Mouse (Mus musculus) heart, postnatal 36 days (tissue): ENCODE measurements around the gene 2310061I04Rik. TPM values are rescaled to one million over a fixed set of nuclear protein-coding genes. Genes with fewer than 3 reads are reported as not detected.

Source experiments
- DNase-seq, 2 experiments: peaks; one replicate each; pipeline ENCODE4 v3.0.0; 2021 to 2022
- intact Hi-C: fragments of 180-260 bp; cut with DNase I; formaldehyde crosslinking; loops from one replicate; pipeline ENCODE4 v1.15.1; 2025
- total RNA-seq, 2 experiments: library from RNA; stranded (reverse); gene quantifications; 2 replicates each; pipeline ENCODE4 v1.2.3; 2021

2310061I04Rik gene
- total RNA-seq, 2 experiments from 2014 or later = 109 to 112 TPM

GRCm38 (mm10) chr17:35873774-35874519, 23.3 kb downstream of the 2310061I04Rik start:
- DNase-seq = peak; percentile 93
- intact Hi-C loops = loop anchor here (1.0 to 2.0 kb wide), 2 partner anchors 38 to 135 kb away; no protein-coding TSS in a partner anchor

- DNase-seq = peak; percentile 34 to 47
- intact Hi-C loops = no loop called here
Measured at GRCm38 (mm10) chr17:35870884-35871696, 26.1 kb downstream of the 2310061I04Rik start.

DNA sequence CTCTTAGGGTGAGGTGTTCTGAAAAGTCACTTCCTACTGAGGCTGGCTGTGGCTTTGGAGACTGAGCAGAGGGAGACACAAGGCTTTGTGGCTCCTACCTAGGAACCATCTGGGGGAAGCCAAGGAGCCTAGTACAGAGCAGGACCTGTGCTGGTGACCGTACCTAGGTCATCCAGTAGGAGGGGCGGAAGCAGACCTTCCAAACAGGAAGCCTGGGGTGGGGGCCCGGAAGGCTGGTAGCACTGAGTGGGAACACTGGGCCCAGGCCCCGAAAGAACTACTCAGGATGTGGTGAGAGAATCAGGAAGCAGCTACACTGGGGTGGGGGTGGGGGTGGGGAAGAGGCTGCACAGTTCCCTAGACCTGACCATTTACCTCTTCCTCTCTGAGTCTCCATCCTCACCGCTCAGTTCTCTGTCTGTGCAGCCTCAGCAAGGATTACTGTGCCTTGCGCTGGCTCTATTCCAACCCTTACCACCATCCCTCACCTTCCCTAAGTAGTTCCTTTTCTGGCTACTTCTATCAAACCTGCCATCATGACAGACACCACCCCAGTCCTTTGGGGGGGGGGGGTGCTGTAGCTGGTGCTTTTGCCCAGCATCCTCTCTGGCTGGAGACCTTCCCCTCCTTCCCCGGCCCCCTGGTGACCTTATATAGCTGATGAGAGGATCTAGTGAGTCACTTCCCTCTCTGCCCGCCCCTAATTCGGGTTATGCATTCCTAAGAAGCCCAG, 26.9 kb downstream of the 2310061I04Rik start:
- DNase-seq = peak; percentile 73 to 78
- intact Hi-C loops = no loop called here

DNA sequence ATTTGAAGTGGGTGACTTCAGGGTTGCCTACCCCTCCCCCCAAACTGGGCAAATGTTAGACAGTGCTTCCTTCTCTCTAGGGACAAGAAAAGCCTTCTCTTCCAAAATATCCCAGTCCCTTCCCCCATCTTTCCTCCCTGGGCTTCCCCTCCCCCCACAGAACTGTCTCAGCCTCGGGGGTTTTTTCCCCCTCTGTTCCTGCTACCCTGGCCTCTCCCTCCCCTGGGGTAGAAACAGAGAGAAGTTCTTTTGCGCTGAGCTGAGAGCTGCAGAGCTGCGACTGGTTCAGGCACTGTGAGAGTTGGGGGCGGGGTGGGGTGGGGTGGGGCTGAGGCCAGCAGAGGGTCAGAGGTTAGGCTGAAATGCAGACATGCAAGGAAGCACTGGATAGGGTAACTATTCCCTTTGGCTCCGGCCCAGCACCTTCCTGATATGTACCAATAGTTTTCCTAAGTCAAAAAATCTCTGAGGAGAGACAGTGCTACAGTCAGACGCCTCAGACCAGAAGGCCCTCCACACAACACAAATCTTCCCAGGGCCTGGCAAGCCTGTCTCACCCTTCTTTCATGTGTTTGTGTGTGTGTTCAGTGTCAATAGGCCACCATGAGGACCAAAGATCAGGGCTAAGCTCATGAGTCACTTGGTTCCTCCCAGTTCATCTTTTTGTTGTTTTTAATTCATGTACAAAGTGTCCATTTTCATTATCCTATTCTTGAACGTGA, 27.7 kb downstream of the 2310061I04Rik start:
- intact Hi-C loops = no loop called here
- DNase-seq = peak; percentile 55 to 67

DNA sequence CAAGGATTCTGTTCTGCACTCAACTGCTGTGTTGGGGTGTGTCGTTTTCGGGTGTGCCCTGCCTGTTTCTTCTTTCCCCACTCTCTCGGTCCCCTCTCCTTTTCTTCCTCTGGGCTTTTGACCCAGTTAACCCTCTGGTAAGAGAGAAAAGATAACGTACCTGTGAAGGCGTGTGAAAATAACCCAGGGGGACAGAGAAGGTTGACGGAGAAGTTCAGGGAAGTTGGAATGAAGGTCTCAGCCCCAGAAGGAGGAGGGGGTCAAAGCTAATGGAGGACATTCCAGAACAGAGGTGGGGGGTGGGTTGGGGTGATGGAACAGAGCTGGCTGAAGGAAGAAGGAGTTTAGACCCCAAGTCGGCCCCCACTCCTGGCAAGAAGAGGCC, 28.3 kb downstream of the 2310061I04Rik start:
- no peak for DNase-seq
- intact Hi-C loops = no loop called here

DNA sequence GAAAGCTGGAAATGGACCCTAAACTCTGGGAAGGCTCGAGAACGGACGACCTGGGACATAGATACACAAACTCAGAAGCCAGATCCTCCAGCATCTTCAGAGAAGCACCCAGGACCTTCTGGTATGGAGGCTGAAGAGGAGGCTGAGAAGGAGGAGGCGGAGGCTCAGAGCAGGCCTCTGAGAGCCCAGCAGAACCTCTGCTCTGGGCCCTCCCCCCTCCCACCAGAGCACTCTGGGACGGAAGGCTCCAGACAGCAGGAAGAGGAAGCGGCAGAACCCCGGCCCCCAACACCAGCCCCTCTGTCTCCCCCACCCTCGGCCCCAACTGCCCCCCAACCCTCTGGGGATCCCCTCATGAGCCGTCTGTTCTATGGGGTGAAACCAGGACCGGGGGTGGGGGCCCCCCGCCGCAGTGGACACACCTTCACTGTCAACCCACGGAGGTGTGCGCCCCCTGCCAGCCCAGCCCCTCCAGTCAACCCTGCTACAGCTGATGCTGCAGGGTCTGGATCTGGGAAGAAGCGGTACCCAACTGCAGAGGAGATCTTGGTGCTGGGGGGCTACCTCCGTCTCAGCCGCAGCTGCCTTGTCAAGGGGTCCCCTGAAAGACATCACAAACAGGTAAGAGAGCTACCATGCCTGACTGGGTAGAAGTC, 28.9 kb downstream of the 2310061I04Rik start:
- peak; percentile 42 to 62 for DNase-seq
- intact Hi-C loops = no loop called here

DNA sequence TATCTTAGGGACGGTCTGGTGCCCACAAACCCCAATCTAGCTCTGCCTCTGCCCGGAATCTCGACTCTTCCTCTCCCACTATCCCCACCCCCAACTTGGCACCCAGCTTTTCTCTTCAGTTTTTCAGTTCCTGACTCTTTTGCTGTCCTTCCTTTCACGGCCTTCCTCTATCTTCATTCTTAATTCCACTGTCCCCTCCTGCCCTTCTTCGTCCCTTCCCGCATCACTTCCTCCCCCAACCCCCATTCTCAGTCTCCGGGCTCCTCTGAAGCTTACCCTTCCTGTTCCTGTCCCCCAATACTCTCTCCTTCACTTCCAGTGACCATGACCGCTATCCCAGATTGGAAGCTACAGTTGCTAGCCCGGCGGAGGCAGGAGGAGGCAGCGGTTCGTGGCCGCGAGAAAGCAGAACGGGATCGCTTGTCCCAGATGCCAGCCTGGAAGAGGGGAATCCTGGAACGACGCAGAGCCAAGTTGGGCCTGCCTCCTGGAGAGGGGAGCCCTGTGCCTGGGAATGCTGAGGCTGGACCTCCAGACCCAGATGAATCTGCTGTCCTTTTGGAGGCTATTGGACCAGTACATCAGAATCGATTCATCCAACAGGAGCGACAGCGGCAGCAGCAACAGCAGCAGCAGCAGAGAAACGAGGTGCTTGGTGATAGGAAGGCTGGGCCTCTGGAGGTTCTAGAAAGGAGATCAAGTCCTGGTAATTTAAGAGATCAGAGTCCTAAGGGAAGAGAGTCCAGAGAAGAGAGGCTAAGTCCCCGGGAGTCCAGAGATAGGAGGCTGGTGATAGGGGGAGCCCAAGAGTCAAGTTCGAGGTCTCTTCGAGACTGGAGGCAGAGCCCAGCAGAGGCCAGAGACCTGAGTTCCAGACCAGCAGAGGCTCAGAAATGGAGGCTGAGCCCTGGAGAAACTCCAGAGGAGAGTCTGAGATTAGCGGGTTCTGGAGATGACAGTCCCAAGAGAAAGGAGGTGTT, 30.0 kb downstream of the 2310061I04Rik start:
- intact Hi-C loops = loop anchor here (2.0 kb wide), 1 partner anchor 50 kb away; the partner anchor contains the start of genes Mrps18b and Ppp1r10
- DNase-seq = peak; percentile 62 to 68

DNA sequence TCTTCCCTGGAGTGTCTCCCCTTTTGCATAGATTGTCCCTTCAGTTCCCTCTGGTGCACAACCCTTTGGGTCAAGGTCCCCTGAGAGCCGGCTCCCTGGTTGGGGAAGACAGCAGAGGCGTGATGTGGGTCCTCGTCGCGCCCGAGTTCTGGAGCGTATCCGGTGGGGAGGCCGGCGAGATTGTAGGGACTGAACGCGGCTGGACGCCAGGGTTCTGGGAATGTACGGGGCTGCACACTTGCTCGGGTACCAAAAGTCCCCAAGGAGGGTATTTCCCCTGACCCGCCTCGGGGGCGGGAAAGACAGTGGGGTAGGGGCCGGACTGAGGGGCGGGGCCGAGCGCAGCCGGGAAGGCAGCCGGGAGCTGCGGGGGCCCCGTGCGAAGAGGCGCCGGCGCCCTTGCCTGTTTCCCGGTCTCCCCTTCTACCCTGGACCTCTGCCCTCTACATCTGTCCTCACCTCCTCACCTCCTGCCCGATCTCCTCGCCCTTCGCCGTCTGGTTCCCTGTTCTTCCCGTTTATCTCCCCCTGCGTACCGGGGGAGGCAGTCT, 30.9 kb downstream of the 2310061I04Rik start:
- intact Hi-C loops = loop anchor here (2.0 kb wide), 1 partner anchor 50 kb away; the partner anchor contains the start of genes Mrps18b and Ppp1r10
- peak; percentile 80 to 85 for DNase-seq

DNA sequence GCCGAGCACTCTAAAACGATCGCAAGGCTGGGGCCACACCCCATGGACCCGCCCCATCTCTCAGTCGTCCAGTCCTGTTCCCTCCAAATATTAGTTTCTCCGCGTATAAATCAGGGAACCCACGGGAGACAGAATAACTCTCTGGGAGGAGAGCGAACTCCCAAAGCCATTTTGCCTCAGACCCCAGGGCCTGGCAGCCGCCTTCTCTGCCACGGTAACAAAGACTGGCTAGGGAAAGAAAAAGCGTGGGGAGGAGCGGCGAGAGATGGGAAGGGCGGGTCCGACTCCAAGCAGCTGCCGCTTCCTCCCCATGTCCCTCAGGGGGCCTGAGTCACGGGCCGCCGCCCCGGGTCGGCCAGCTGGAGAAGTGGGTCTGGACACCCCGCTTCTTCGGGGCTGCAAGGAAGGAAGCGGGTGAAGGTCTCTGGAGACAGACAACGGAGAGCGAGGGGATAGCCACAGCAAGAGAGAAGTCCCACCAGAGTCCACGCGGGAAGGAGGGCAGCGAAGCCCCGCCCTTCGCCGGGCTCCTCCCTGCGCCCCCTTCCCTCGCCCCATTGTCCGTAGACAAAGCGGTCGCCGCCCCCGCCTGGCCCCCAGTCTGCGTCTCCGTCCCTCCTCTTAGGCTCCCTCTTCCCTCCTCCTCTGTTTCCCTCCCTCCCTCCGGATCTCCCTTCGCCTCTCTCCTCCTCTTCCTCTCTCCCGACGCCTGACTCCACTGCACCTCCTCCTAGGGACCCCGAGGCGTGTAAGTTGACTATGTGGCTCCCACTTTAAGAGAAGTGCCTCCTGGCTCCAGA, 31.6 kb downstream of the 2310061I04Rik start, which contains the start of gene Ppp1r18:
Ppp1r18 (plus strand) TSS at position 113 of the 800 bp plus-strand sequence.
- DNase-seq = peak; percentile 79 to 87
- intact Hi-C loops = loop anchor here (2.0 kb wide), 1 partner anchor 51 kb away; the partner anchor contains the start of genes Mrps18b and Ppp1r10

- no peak for DNase-seq
- intact Hi-C loops = no loop called here
Measured at GRCm38 (mm10) chr17:35864832-35865353, 32.3 kb downstream of the 2310061I04Rik start.

DNA sequence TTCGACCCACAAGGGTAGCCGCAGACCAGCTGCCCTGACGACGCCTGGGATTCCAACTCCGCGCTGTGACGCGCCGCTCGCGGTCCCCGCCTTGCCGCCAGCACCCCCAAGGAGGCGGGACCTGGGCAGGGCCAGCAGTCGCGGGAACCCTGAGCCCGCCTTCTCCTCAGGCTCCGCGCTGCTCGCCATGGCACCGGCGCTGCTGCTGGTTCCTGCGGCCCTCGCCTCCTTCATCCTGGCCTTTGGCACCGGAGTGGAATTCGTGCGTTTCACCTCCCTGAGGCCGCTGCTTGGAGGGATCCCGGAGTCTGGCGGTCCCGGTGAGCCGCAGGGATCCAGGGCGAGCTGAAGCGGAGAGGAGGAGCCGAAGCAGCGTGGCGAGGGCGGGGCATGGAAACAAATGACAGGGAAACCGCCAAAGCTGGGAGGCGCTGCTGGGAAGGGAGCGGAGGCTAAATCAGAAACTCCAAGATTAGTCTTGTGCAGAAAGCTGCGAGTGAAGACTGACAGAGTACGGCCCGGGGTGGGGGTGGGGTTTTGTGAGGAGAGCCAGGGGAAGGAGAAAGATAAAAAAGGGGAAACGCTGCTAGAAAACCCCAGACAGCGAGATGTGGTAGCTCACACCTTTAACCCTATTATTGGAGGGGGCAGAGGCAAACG, 35.9 kb downstream of the 2310061I04Rik start, which contains the start of gene Nrm:
Nrm (plus strand) TSS at position 121 of the 660 bp plus-strand sequence.
- intact Hi-C loops = loop anchor here (2.0 kb wide), 1 partner anchor 19 kb away; no protein-coding TSS in a partner anchor
- DNase-seq = peak; percentile 91 to 98

GRCm38 (mm10) chr17:35860831-35861197, 36.4 kb downstream of the 2310061I04Rik start:
- intact Hi-C loops = loop anchor here (2.0 kb wide), 1 partner anchor 18 kb away; no protein-coding TSS in a partner anchor

DNA sequence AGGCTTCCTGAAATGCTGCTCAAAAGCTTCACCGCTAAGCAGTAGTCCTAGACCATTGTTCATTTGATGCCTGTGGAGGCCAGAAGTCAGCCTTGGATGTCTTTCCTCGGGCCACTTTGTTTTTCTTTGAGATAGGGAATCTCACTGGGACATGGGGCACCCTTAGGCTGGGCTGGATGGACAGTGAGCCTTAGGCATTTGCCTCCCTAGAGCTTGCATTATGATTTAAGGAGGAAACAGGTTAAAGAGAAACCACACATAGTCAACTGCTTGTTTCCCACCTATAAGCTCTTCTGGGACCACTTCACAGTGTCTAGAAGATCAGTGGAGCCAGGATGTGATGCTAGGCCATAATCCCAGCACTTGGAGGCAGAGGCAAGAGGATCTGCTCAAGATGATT, 37.4 kb downstream of the 2310061I04Rik start:
- intact Hi-C loops = loop anchor here (2.0 kb wide), 1 partner anchor 17 kb away; no protein-coding TSS in a partner anchor
- no peak for DNase-seq

More at GRCm38 (mm10) chr17:35860831-35861197, 36.4 kb downstream of the 2310061I04Rik start:
- no peak for DNase-seq

DNA sequence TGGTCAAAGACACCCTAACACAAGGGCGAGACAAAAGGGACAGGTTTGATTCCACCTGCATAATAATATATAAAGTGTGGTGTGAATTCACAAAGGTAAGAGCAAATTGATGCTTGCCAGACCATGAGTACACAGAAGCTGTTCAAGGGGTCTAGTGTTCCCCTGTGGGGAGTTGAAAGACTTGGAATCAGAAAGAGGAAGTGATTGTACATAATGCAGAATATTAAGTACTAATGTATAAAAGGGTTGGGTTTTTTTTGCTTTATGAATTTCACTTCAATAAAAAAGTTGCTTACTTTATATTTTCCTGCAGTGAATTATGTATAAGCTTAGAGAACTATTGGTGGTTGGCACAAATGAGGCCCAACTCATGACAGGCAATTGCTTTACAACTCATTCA, 37.9 kb downstream of the 2310061I04Rik start:
- intact Hi-C loops = no loop called here
- no peak for DNase-seq

DNA sequence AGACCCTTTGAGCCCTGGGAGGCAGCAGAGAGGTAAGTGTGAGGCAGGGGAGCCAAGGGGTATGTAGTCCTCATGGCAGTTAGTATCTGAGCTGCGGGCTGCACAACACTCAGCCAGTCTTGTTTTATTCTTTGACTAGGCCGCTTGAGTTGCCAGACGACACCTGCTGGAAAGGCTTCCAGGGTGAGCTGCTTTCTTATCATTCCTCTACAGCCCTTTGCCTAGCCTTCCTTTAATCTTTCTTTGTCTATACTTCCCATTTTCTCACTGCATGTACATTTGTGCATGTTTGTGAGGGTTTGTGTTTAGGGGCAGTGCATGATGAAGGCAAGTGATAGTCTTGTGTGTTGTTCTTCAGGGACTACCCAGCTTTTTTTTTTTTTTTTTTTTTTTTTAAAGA, 46.3 kb downstream of the 2310061I04Rik start:
- no peak for DNase-seq
- intact Hi-C loops = no loop called here

DNA sequence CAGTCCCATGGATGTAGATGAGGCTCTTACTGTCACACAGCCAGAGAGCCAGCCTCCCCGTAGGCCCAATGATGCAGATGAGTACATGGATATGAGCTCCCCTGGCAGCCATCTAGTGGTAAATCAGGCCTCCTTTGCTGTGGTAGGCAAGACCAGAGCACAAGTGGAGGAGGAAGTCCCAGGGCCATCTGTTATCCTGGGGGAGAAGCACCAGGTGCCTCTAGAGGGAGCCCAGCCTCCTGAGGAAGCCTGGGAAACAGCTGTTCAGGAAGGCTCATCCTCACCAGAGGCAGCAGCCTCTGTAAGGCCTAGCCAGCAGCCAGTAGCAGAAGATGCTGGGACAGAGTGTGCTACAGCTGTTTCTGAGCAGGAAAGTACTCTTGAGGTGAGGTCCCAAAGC, 49.1 kb downstream of the 2310061I04Rik start:
- intact Hi-C loops = no loop called here
- no peak for DNase-seq
